Mouse (Mus musculus) kidney, postnatal 4 days (tissue): ENCODE data around the gene Sipa1l3.

Experiments
- DNase-seq, 2 experiments: peaks; one replicate each; pipeline ENCODE4 v3.0.0; 2021; ENCODE audit warnings: mixed read lengths in 2 of 2

The Sipa1l3 gene

DNA sequence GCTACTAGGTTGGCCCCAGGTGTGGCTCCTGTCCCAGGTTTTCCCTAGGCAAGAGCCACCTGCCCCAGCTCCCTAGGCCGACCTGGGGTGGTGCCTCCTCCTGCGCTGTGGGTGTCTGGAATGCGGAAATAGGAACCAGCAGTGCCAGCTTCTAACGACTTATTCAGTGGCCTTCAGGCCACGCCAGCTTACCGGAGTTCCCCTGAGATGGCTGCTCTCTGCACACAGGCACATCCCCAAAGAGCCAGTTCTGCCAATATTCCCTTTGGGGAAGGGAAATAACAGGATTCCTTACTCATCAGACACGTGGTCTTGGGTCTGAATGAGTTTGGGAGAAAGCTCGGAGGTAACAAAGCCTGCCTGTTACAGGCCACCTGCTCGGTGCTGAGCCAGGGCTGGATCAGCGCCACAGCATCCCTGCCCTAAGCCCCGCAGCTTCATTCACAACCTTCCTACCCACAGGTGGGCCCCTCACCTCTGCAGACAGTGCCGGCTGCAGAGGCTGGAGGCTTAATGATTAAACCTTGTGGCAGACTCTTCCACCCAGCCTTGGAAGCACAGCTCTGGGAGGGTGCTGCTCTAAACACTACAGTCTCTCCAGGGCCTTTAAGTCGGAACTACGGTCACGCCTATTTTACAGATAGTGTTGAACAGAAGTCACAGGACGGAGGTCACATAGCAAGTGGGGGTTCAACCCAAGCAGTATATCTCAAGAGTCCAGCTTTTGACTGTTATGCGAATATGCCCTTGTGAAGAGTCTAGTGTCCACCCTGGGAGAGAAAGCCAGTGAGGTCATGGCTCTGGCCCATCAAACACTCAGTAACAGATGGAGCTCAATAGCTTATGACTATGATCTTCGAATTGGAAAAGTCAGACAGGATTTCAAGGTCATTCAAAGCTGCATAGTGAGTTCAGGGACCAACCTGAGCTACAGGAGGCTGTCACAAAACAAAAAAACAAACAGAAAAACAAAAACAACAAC, 12.8 kb downstream of the Sipa1l3 start:
- DNase-seq: peak; percentile 66 to 75

GRCm38 (mm10) chr7:29504683-29505290, 13.7 kb downstream of the Sipa1l3 start:
- DNase-seq: no peak

GRCm38 (mm10) chr7:29503616-29504015, 14.8 kb downstream of the Sipa1l3 start:
- peak; percentile 34 to 66 for DNase-seq

DNA sequence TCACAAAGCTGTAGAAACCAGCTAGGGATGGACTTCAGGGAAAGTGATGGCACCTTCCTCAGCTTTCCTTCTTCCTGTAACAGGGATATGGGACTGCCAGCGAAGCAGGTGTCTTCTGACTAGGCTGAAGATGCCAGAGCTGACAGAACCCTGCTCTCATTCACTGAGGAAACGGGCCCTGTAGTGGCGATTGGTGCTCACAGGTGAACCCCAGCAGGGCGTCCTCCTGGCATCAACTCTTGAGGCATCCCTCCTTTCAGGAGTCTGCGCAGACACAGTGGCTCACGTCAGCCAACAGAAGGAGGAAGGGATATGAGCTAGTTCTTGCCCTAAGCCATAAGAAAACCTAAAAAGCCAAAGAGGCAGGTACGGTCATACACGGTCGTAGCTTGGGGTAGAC, 17.2 kb downstream of the Sipa1l3 start:
- DNase-seq: no peak

- no peak for DNase-seq
Observed at GRCm38 (mm10) chr7:29499071-29499470, 19.4 kb downstream of the Sipa1l3 start.

- DNase-seq: peak; percentile 49 to 68
Observed at GRCm38 (mm10) chr7:29496953-29497590, 21.4 kb downstream of the Sipa1l3 start.

DNA sequence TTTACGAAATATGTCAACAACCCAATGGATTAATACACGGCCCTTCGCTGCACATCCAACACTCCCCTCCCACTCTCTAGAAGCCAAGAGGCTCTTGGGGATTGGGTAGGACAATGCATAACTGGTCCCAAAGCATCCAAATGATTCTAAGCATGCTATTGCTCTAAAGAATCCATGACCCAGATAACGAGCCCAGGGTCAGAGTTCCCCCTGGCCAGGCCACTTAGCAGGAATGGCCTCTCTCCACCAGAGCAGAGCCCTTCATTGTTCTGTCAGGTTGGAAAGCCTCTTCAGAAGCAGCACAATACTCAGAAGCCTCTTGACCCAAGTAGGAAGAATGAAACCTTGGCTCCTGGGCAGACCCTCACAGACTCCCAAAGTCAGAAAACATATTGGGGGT, 22.1 kb downstream of the Sipa1l3 start:
- DNase-seq: no peak

DNA sequence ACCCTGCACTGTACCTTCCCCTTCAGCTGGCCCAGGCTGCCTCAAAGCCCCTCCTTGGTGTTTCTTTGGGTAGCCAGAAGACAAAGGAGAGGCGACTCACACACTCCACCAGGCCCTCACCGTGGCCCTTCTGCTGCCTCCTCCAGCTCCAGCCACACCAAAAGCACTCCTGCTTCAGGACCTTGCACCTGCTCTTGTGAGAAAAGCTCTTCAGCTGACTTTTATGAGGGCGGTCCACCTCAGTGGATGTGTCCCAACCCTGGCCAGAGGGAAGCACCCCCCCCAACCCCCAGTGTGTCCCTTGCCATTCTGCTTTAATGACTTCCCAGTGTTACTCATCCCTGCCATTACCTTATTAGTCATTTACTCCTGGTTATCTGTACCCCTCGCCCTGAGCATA, 22.6 kb downstream of the Sipa1l3 start:
- no peak for DNase-seq

- DNase-seq: no peak
Observed at GRCm38 (mm10) chr7:29494854-29495253, 23.6 kb downstream of the Sipa1l3 start.

- no peak for DNase-seq
Observed at GRCm38 (mm10) chr7:29494015-29494414, 24.4 kb downstream of the Sipa1l3 start.

GRCm38 (mm10) chr7:29492992-29493391, 25.4 kb downstream of the Sipa1l3 start:
- no peak for DNase-seq

GRCm38 (mm10) chr7:29491861-29492260, 26.6 kb downstream of the Sipa1l3 start:
- no peak for DNase-seq

DNA sequence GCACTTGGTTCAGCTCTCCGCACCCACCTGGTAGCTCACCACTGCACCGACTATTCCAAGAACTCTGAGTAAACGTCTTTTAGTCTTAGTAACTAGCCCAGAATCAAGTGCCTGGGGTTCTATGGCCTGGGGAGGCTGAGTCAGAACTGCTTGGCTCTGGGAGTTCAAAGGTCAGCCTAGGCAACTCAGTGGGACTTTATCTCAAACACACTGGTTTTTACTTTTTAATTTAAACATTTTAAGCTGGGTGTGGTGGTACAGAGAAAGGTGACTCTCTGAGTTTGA, 27.0 kb downstream of the Sipa1l3 start:
- no peak for DNase-seq

DNA sequence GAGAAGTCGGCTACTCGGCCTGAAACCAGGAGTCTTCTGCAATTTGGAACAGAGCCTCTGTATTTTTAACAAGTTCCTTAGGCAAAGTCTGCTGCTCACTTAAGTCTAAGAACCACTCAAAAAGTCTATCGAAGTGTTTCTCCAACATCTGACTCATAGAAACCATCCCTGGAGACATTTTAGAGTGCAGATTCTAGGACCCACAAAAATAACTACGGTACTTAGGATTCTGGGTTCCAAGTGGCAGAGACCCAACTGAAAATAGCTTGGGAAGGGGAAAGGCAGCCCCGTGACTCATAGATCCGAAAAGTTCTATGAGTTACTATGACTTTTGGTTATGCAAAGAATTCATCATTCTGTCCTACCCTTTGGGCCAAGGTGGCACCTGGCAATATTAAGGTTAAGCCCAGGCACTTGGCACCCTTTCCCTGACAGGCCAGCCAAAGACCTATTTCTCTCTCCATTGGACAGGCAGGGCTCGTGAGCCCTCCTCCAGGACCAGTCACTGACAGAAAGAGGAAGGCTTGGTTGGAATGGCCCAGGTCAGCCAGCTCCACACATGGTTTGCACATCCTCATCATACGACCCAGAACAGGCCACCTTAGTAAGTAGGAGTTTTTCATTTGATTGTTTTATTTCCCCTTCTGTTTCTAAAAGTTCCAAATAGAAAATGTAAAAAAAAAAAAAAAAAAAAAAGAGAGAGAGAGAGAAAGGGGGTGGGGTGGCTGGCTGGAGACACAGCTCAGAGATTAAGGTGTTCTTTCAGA, 27.6 kb downstream of the Sipa1l3 start:
- no peak for DNase-seq

- DNase-seq: no peak
Observed at GRCm38 (mm10) chr7:29489851-29490250, 28.6 kb downstream of the Sipa1l3 start.

DNA sequence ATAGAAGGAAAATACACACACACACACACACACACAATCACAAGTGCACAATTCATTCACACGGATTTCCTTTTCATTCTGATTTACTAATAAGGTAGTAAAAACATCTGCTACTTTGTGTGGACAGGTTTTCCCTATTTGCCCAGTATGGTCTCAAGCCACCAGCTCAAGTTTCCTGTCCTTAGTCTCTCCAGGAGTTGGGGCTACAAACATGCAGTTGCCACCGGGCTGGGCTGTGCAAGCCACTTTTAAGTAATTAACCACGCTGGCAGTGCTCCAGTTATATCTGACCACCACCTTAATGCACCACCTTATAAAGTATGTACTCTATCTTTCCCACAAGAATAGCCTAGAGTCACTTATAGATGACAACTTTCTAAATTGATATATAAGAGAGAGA, 29.1 kb downstream of the Sipa1l3 start:
- DNase-seq: no peak

DNA sequence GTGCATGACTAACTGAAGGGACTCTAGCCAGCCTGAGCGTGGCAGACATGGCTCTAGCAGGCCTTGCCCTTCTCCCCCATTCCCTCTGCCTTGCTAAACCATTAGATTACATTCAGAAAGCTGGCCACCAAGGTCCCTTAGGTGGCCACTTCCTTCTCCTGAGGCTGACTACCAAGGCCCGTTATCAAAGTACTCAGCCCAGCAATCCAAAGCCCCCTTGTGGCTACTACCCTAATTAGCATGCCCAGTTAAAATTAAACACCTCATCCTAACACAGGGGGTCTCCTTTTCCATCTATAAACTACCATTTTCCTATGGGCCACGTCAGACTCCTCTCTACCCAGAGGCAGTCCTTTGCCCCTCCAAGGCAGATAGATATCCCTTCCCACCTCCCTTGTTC, 31.7 kb downstream of the Sipa1l3 start:
- DNase-seq: no peak

DNA sequence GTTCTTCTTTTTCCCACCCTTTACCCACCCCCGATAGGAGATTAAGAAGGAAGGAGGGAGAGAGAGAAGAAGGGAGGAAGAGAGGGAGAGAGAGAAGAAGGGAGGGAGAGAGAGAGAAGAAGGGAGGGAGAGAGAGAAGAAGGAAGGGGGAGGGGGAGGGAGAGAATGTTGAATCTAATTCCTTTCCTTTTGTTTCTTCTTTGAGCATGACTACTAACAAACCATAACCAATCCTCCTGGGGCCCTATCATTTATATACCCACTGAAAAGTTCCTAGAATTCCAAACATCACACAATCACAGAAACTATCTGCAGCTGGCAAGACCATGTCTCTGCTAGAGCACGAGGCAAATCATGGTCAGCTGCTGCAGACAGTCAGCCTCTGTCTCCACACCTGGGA, 32.7 kb downstream of the Sipa1l3 start:
- DNase-seq: no peak

DNA sequence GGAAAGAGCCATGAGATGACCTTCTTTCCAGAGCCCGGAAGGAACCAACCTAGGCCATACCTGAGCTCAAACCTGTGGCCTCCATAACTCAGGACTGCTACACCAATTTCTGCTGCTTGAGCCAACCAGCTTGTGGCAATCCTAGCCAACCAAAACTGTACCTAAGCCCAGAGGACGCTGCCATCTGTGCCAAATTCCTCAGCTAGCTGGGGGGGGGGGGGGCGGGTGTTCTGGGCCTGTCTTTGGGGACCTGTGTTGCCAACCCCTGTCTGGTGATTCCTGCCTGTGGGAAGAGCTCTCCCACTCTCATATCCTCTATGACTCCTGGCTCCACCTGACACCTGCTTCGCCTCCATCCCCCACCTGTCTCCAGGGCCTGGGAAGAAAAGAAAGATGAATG, 34.9 kb downstream of the Sipa1l3 start:
- DNase-seq: no peak

GRCm38 (mm10) chr7:29481345-29482155, 36.9 kb downstream of the Sipa1l3 start:
- DNase-seq: peak; percentile 43 to 52

DNA sequence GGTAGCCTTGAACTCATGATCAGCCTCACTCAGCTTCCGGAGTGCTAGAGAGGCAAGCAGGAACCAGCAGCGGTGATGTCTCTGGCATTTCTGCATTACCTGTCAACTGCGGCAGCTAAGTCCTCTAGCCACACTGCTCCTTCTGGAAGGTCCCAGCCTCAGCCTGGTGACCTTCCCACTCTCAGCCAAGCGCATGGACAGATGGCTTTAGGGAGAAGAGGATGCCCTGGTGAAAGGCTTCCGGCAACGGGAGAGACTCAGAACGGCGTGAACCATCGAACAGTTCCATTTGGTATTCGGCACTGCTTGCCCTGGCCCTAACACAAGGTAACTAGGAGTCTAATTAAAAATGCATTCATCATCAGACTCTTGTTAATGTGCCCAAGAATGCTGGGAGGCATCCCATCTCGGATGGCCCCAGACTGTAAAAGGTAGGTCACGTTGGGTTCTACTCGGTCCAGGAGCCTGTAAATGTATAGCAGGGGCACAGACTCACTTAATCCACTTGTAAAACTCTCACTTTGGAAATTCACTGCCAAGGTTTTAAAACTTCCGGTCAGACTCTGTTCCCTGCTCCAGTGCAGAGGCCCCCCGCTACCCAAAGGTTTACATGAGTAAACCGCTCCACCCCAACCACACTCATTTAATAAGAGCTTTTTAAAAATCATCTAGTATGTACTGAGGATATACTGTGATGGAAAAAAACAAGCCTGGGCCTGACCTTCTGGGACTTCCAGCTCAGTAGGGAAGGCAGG, 37.7 kb downstream of the Sipa1l3 start:
- DNase-seq: peak in 1 of 2 experiments; percentile 27
